Mouse (Mus musculus) mesoderm, embryonic 11.5 days (tissue): ENCODE data around the gene Igsf21.

Experiments
- DNase-seq: peaks from one replicate; pipeline ENCODE4 v3.0.0-alpha.2; 2012; ENCODE audit warnings: low read depth, low spot score

Igsf21 gene

GRCm38 (mm10) chr4:140102581-140103200, 143.9 kb downstream of the Igsf21 start:
- DNase-seq: no peak

- DNase-seq: peak; percentile 58
Observed at GRCm38 (mm10) chr4:140101106-140101505, 145.5 kb downstream of the Igsf21 start.

- peak; percentile 42 for DNase-seq
Observed at GRCm38 (mm10) chr4:140100141-140100540, 146.4 kb downstream of the Igsf21 start.

GRCm38 (mm10) chr4:140096283-140096682, 150.3 kb downstream of the Igsf21 start:
- DNase-seq: no peak

GRCm38 (mm10) chr4:140094835-140095234, 151.7 kb downstream of the Igsf21 start:
- DNase-seq: no peak

GRCm38 (mm10) chr4:140092367-140092766, 154.2 kb downstream of the Igsf21 start:
- DNase-seq: no peak

GRCm38 (mm10) chr4:140091693-140092092, 154.9 kb downstream of the Igsf21 start:
- no peak for DNase-seq

GRCm38 (mm10) chr4:140089676-140090075, 156.9 kb downstream of the Igsf21 start:
- no peak for DNase-seq

- DNase-seq: no peak
Observed at GRCm38 (mm10) chr4:140088711-140089440, 157.7 kb downstream of the Igsf21 start.

GRCm38 (mm10) chr4:140086192-140086591, 160.4 kb downstream of the Igsf21 start:
- no peak for DNase-seq

- DNase-seq: no peak
Observed at GRCm38 (mm10) chr4:140084521-140085011, 162.0 kb downstream of the Igsf21 start.

- no peak for DNase-seq
Observed at GRCm38 (mm10) chr4:140084064-140084463, 162.5 kb downstream of the Igsf21 start.

- no peak for DNase-seq
Observed at GRCm38 (mm10) chr4:140078416-140078815, 168.2 kb downstream of the Igsf21 start.

GRCm38 (mm10) chr4:140077615-140078014, 169.0 kb downstream of the Igsf21 start:
- DNase-seq: no peak

- DNase-seq: no peak
Observed at GRCm38 (mm10) chr4:140076852-140077563, 169.6 kb downstream of the Igsf21 start.

GRCm38 (mm10) chr4:140076428-140076827, 170.2 kb downstream of the Igsf21 start:
- DNase-seq: no peak

- no peak for DNase-seq
Observed at GRCm38 (mm10) chr4:140071047-140071446, 175.5 kb downstream of the Igsf21 start.

- no peak for DNase-seq
Observed at GRCm38 (mm10) chr4:140070331-140070652, 176.3 kb downstream of the Igsf21 start.

- peak; percentile 32 for DNase-seq
Observed at GRCm38 (mm10) chr4:140069563-140070330, 176.8 kb downstream of the Igsf21 start.

GRCm38 (mm10) chr4:140068468-140068867, 178.1 kb downstream of the Igsf21 start:
- no peak for DNase-seq

GRCm38 (mm10) chr4:140066011-140066410, 180.6 kb downstream of the Igsf21 start:
- no peak for DNase-seq
